12 mouse cellular contexts compared by ENCODE assay signal in the genomic region with DNA sequence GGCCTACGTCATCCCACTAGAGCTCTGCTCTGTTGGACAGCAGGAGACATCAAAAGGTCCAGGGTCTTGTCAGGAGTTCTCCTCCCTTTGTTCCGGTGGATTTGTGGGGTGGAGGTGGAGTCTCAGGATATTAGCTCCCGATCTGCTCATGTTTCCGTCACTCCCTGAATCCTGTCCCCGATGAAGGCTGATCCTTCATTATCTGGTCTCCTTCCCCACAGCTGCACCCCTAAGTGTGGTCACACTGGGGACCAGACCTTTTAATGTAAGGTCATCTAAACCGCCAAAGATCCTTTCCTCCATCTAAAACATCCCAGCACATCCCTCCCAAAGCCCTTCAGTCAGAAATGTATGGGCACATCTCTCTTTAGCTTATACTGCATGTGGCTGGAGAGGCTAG.
"Had no signal": no experiment of that assay in that cellular context is flagged by ENCODE, and none has a peak within 500 bp of the region (broad histone marks: within the 10 kb centered on the region; RNA-seq: fewer than 3 reads in every experiment).

No protein-coding gene starts in this region.

- DNase-seq: kidney, adult 11 months; kidney, adult 9 months; kidney, postnatal 14 days; kidney, postnatal 4 days; liver, embryonic 13.5 days; lung, adult 2 months; lung, postnatal 14 days; lung, postnatal 4 days; midbrain, embryonic 14.5 days; right cerebral cortex, postnatal 4 days; thymus, postnatal 25 days had no signal

- H3K27ac ChIP-seq: liver, embryonic 13.5 days had no signal

- H3K9ac ChIP-seq: liver, embryonic 13.5 days had no signal

- H3K4me2 ChIP-seq: liver, embryonic 13.5 days; midbrain, embryonic 11.5 days had no signal

- H3K9me3 ChIP-seq: liver, embryonic 13.5 days had no signal

- H3K36me3 ChIP-seq: liver, embryonic 13.5 days had no signal

- H3K4me3 ChIP-seq: liver, embryonic 13.5 days had no signal

- H3K27me3 ChIP-seq: liver, embryonic 13.5 days had no signal
